Mouse (Mus musculus) forebrain, embryonic 13.5 days (tissue): ENCODE data around the gene Olfr827. TPM values are rescaled to one million over a fixed set of nuclear protein-coding genes. Genes with fewer than 3 reads are reported as not detected.

Experiments
- ATAC-seq: fragments of 200-750 bp; cut with Nextera tagmentation; 2 replicates; pipeline ENCODE4 v1.8.0; 2017
- H3K27ac ChIP-seq: fragments of 300-500 bp; sonication (generic); 2 replicates; pipeline ENCODE4 v1.5.1; 2015; ENCODE audit warnings: inconsistent platforms, mild to moderate bottlenecking, moderate library complexity
- H3K27me3 ChIP-seq: fragments of 300-500 bp; sonication (generic); 2 replicates; pipeline ENCODE4 v1.6.1; 2015; ENCODE audit warnings: mild to moderate bottlenecking, inconsistent platforms
- H3K36me3 ChIP-seq: fragments of 300-500 bp; sonication (generic); 2 replicates; pipeline ENCODE4 v1.6.1; 2015; ENCODE audit warnings: mild to moderate bottlenecking, inconsistent platforms; ENCODE audit not compliant: poor library complexity, severe bottlenecking
- H3K4me1 ChIP-seq: fragments of 300-500 bp; sonication (generic); 2 replicates; pipeline ENCODE4 v1.6.1; 2015; ENCODE audit warnings: inconsistent platforms
- H3K4me2 ChIP-seq: fragments of 300-500 bp; sonication (generic); 2 replicates; pipeline ENCODE4 v1.6.1; 2015; ENCODE audit warnings: inconsistent platforms, mild to moderate bottlenecking, moderate library complexity
- H3K4me3 ChIP-seq: fragments of 300-500 bp; sonication (generic); 2 replicates; pipeline ENCODE4 v1.5.1; 2015; ENCODE audit warnings: mild to moderate bottlenecking, inconsistent platforms
- H3K9ac ChIP-seq: fragments of 300-500 bp; sonication (generic); 2 replicates; pipeline ENCODE4 v1.6.1; 2015; ENCODE audit warnings: mild to moderate bottlenecking, inconsistent platforms
- H3K9me3 ChIP-seq: fragments of 300-500 bp; sonication (generic); replicated peaks from 2 replicates; pipeline ENCODE4 v1.6.1; 2016; ENCODE audit warnings: inconsistent platforms
- polyA plus RNA-seq: library from polyadenylated mRNA; unstranded; fragments of >200 nt; fragmentation: Nextera tagmentation; extraction: Ambion mirVana; gene quantifications from 2 replicates; pipeline ENCODE4 v1.2.1, GENCODE M21; 2015

Gene Olfr827
- polyA plus RNA-seq, 1 experiment from 2014 or later, result not detected

GRCm38 (mm10) chr10:130165196-130165595, 49.0 kb downstream of the Olfr827 start:
- Histone ChIP-seq H3K4me3 (no peak overlapping the region), H3K36me3 (no peaks in the 10 kb centered on the region), H3K27ac (no peak overlapping the region), H3K27me3 (no peaks in the 10 kb centered on the region), H3K9me3 (no peaks in the 10 kb centered on the region), H3K4me2 (no peak overlapping the region), H3K9ac (no peak overlapping the region), H3K4me1 (no peaks in the 10 kb centered on the region)
- ATAC-seq, result no peak

Other genes with a start within 250 kb of the Olfr827 start
- not detected in 2 replicates for gene Olfr819, start 247.1 kb downstream of the Olfr827 start, polyA plus RNA-seq
- gene Olfr247, start 238.3 kb downstream of the Olfr827 start, polyA plus RNA-seq, result not detected in 2 replicates
- not detected in 2 replicates for gene Gm10310, start 229.3 kb downstream of the Olfr827 start, polyA plus RNA-seq
- gene Olfr820, start 201.8 kb downstream of the Olfr827 start, polyA plus RNA-seq, result not detected in 2 replicates
- gene Olfr821, start 184.1 kb downstream of the Olfr827 start, polyA plus RNA-seq, result not detected in 2 replicates
- not detected in 2 replicates for gene Olfr822, start 143.2 kb downstream of the Olfr827 start, polyA plus RNA-seq
- not detected in 2 replicates for gene Olfr823, start 99.0 kb downstream of the Olfr827 start, polyA plus RNA-seq
- gene Olfr824, start 84.4 kb downstream of the Olfr827 start, polyA plus RNA-seq, result not detected in 2 replicates
- gene Olfr825, start 47.6 kb downstream of the Olfr827 start, polyA plus RNA-seq, result not detected in 2 replicates
- gene Olfr826, start 30.2 kb downstream of the Olfr827 start, polyA plus RNA-seq, result not detected in 2 replicates
- gene Neurod4, start 65.8 kb upstream of the Olfr827 start, polyA plus RNA-seq, result 4.4 and 4.7 TPM in 2 replicates
- not detected in 2 replicates for gene Tespa1, start 108.5 kb upstream of the Olfr827 start, polyA plus RNA-seq
- not detected in 2 replicates for gene Vmn2r84, start 179.9 kb upstream of the Olfr827 start, polyA plus RNA-seq
- not detected in 2 replicates for gene Vmn2r85, start 215.3 kb upstream of the Olfr827 start, polyA plus RNA-seq
- gene Vmn2r86, start 241.6 kb upstream of the Olfr827 start, polyA plus RNA-seq, result not detected in 2 replicates